Mouse (Mus musculus): Measurements from ENCODE around the gene Gm10670.
"Not testable (repeated sequence)": the region's sequence is repeated elsewhere in the genome, so short reads cannot be mapped to it uniquely, and the experiment has no call there.

Gene Gm10670

GRCm38 (mm10) chr7:20474825-20475224 lies at the start of gene Gm10670:
Gene Gm10670 (minus strand): TSS chr7:20474925.
- DNase-seq (ENCODE audit: extremely low spot score, low spot score) = not testable (repeated sequence)

GRCm38 (mm10) chr7:20510434-20510833 lies 35.7 kb upstream of the Gm10670 start, which contains the start of gene Vmn1r103:
Gene Vmn1r103 (minus strand): TSS chr7:20510534.
- not testable (repeated sequence) for DNase-seq (ENCODE audit: extremely low spot score, low spot score)

GRCm38 (mm10) chr7:20442493-20442892 lies 32.2 kb downstream of the Gm10670 start, which contains the start of gene Vmn1r101:
Gene Vmn1r101 (minus strand): TSS chr7:20442593.
- DNase-seq (ENCODE audit: extremely low spot score, low spot score) = not testable (repeated sequence)

Data from neural tube, embryonic 10.5 days (tissue).